Mouse (Mus musculus) gastrocnemius, adult 18-20 months (tissue): Measurements from ENCODE around the gene Hs6st2. TPM values are rescaled to one million over a fixed set of nuclear protein-coding genes. Genes with fewer than 3 reads are reported as not detected.

ENCODE experiments used
- DNase-seq: peaks from one replicate; pipeline ENCODE4 v3.0.0; 2021; ENCODE audit warnings: low spot score
- total RNA-seq, 2 experiments: library from RNA; stranded (reverse); gene quantifications; 2 replicates each; pipeline ENCODE4 v1.2.3; 2021

Hs6st2 gene
- total RNA-seq, 2 experiments from 2014 or later: 3.2 to 3.5 TPM

GRCm38 (mm10) chrX:51372477-51373239 is 309.0 kb downstream of the Hs6st2 start:
- no peak for DNase-seq

- no peak for DNase-seq
Observed at GRCm38 (mm10) chrX:51349682-51350081, 332.0 kb downstream of the Hs6st2 start.

GRCm38 (mm10) chrX:51343595-51343994 is 338.1 kb downstream of the Hs6st2 start:
- no peak for DNase-seq

Other genes starting within 250 kb of the Hs6st2 start
- not detected for gene Usp26, start 119.4 kb upstream of the Hs6st2 start, total RNA-seq